Mouse (Mus musculus): Measurements from ENCODE around the gene Stat5b.
A peak's percentile ranks its signal among the peaks of the same experiment; 100 is the strongest.

Gene Stat5b

GRCm38 (mm10) chr11:100735134-100735865 lies 115.2 kb downstream of the Stat5b start:
- peak; percentile 55 for DNase-seq (ENCODE audit: low read depth)

All from 416B (cell line).